Mouse (Mus musculus): ENCODE results near the gene Dnm3. TPM values are rescaled to one million over a fixed set of nuclear protein-coding genes. Genes with fewer than 3 reads are reported as not detected.

The Dnm3 gene
- polyA plus RNA-seq, 2 experiments: 14.7 to 21.9 TPM

DNA sequence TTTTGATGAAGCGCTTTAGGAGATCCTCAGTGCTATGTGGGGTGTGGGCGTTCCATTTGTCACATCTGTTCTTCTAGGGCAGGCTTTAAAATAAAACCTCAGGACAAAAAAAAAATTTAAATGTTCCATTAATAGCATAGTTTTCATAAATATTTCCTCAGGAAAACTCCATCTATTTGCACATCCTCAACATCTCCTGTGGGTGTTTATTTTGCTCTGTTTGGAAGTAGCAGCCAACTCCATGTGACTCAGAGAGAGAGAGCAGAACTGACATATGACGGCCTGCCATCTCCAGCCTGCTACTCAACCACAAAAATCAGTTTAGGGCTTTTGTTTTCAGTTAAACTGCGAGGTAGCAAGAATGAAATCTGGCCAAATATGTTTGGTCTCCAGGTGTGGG, 28.7 kb upstream of the Dnm3 start:
- Histone ChIP-seq H3K4me3 (replicated peaks; ENCODE audit: low read length) (no peak overlapping the region), H3K9ac (ENCODE audit: low read depth, low read length, severe bottlenecking) (no peak overlapping the region), H3K27me3 (ENCODE audit: control insufficient read depth, insufficient read depth, low read length) (no peaks in the 10 kb centered on the region), H3K4me1 (ENCODE audit: control insufficient read depth, insufficient read depth, low read length) (no peaks in the 10 kb centered on the region), H3K9me3 (ENCODE audit: control insufficient read depth, low read length) (no peaks in the 10 kb centered on the region), H3K27ac (replicated peaks; ENCODE audit: low read depth, low read length) (no peak overlapping the region), H3K4me2 (replicated peaks; ENCODE audit: low read depth, low read length, severe bottlenecking) (no peak overlapping the region), H3K36me3 (ENCODE audit: control insufficient read depth, insufficient read depth, low read length) (no peaks in the 10 kb centered on the region)
- no peak for TF ChIP-seq POLR2A (IDR thresholded peaks at IDR 0.05; ENCODE audit: borderline replicate concordance, extremely low read depth, insufficient read depth, insufficient read length)
- ATAC-seq (ENCODE audit: low FRiP score, low read depth) (no peak), DNase-seq (ENCODE audit: low spot score) (no peak)
- WGBS: 80% methylated on average over 4 of the region's 4 CpGs

DNA sequence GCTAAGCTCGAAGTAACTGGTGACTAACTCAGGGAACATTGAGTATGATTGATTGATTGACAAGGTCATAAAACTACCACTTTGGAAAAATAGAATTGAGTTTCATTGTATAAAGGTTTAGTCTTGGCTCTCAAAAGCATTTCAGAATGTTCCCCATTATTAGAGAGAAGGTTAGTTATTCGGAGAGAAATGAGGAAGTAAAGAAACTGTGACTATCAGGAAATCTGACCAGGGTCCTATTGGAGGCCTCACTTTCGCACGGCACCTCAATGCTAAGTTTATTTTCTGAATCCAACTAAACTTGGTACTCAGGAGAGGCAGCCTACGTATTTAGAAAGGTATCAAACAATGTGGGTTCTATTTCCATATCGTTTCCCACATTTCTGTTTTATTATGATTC, 27.8 kb upstream of the Dnm3 start:
- ATAC-seq (ENCODE audit: low FRiP score, low read depth) (no peak), DNase-seq (ENCODE audit: low spot score) (no peak)
- no peak for TF ChIP-seq POLR2A (IDR thresholded peaks at IDR 0.05; ENCODE audit: borderline replicate concordance, extremely low read depth, insufficient read depth, insufficient read length)
- Histone ChIP-seq H3K4me3 (replicated peaks; ENCODE audit: low read length) (no peak overlapping the region), H3K4me2 (replicated peaks; ENCODE audit: low read depth, low read length, severe bottlenecking) (no peak overlapping the region), H3K9ac (ENCODE audit: low read depth, low read length, severe bottlenecking) (no peak overlapping the region), H3K4me1 (ENCODE audit: control insufficient read depth, insufficient read depth, low read length) (no peaks in the 10 kb centered on the region), H3K9me3 (ENCODE audit: control insufficient read depth, low read length) (no peaks in the 10 kb centered on the region), H3K27me3 (ENCODE audit: control insufficient read depth, insufficient read depth, low read length) (no peaks in the 10 kb centered on the region), H3K36me3 (ENCODE audit: control insufficient read depth, insufficient read depth, low read length) (no peaks in the 10 kb centered on the region), H3K27ac (replicated peaks; ENCODE audit: low read depth, low read length) (no peak overlapping the region)
- WGBS: 76% methylated on average over 6 of the region's 6 CpGs

GRCm38 (mm10) chr1:162476531-162477080, 1.2 kb downstream of the Dnm3 start:
- ATAC-seq (ENCODE audit: low FRiP score, low read depth) (no peak; the same call in 1 of the 2 replicates), DNase-seq (ENCODE audit: low spot score) (no peak)
- H3K27ac ChIP-seq (replicated peaks; ENCODE audit: low read depth, low read length): no peak overlapping the region
- peak overlapping the region; percentile 99 for H3K4me2 ChIP-seq (replicated peaks; ENCODE audit: low read depth, low read length, severe bottlenecking)
- H3K9me3 ChIP-seq (ENCODE audit: control insufficient read depth, low read length): no peaks in the 10 kb centered on the region
- H3K36me3 ChIP-seq (ENCODE audit: control insufficient read depth, insufficient read depth, low read length): no peaks in the 10 kb centered on the region
- peaks cover 14% of the 10 kb centered on the region for H3K27me3 ChIP-seq (ENCODE audit: control insufficient read depth, insufficient read depth, low read length)
- no peaks in the 10 kb centered on the region; the same call in 1 of the 2 replicates for H3K4me1 ChIP-seq (ENCODE audit: control insufficient read depth, insufficient read depth, low read length)
- peak overlapping the region; percentile 51; the same call in 1 of the 2 replicates for H3K9ac ChIP-seq (ENCODE audit: low read depth, low read length, severe bottlenecking)
- 3% methylated on average over 19 of the region's 19 CpGs for WGBS
- H3K4me3 ChIP-seq (replicated peaks; ENCODE audit: low read length): peak overlapping the region; percentile 63
- TF ChIP-seq POLR2A (IDR thresholded peaks at IDR 0.05; ENCODE audit: borderline replicate concordance, extremely low read depth, insufficient read depth, insufficient read length): no peak

DNA sequence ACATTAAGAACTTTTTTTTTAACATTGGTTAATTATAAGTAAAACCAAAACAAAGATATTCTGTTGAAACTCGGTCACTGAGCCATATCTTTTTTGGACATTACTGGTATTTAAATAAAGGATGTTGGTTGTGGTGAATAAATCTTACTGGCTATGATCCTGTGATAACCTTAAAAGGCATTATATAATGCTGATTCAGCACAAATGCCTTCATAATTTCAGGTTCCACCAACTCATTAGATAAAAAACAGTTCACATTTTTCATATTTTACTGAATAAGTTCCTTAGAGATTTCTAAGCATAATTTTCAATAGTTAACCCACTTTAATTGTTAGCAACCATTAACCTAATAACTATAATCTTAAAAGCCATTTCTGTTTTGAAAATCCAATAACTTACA, 4.9 kb downstream of the Dnm3 start:
- Histone ChIP-seq H3K27ac (replicated peaks; ENCODE audit: low read depth, low read length) (no peak overlapping the region), H3K27me3 (ENCODE audit: control insufficient read depth, insufficient read depth, low read length) (peaks cover 14% of the 10 kb centered on the region), H3K36me3 (ENCODE audit: control insufficient read depth, insufficient read depth, low read length) (no peaks in the 10 kb centered on the region), H3K4me2 (replicated peaks; ENCODE audit: low read depth, low read length, severe bottlenecking) (no peak overlapping the region), H3K9me3 (ENCODE audit: control insufficient read depth, low read length) (no peaks in the 10 kb centered on the region), H3K4me1 (ENCODE audit: control insufficient read depth, insufficient read depth, low read length) (no peaks in the 10 kb centered on the region; the same call in 1 of the 2 replicates), H3K4me3 (replicated peaks; ENCODE audit: low read length) (no peak overlapping the region), H3K9ac (ENCODE audit: low read depth, low read length, severe bottlenecking) (no peak overlapping the region)
- TF ChIP-seq POLR2A (IDR thresholded peaks at IDR 0.05; ENCODE audit: borderline replicate concordance, extremely low read depth, insufficient read depth, insufficient read length): no peak
- DNase-seq (ENCODE audit: low spot score) (no peak), ATAC-seq (ENCODE audit: low FRiP score, low read depth) (no peak)
- 80% methylated on average over 1 of the region's 1 CpGs for WGBS

- TF ChIP-seq POLR2A (IDR thresholded peaks at IDR 0.05; ENCODE audit: borderline replicate concordance, extremely low read depth, insufficient read depth, insufficient read length): no peak
- no peaks in the 10 kb centered on the region for H3K36me3 ChIP-seq (ENCODE audit: control insufficient read depth, insufficient read depth, low read length)
- no peaks in the 10 kb centered on the region for H3K9me3 ChIP-seq (ENCODE audit: control insufficient read depth, low read length)
- no peaks in the 10 kb centered on the region for H3K4me1 ChIP-seq (ENCODE audit: control insufficient read depth, insufficient read depth, low read length)
- DNase-seq (ENCODE audit: low spot score) (no peak), ATAC-seq (ENCODE audit: low FRiP score, low read depth) (no peak)
- H3K4me3 ChIP-seq (replicated peaks; ENCODE audit: low read length): no peak overlapping the region
- H3K9ac ChIP-seq (ENCODE audit: low read depth, low read length, severe bottlenecking): no peak overlapping the region
- no peak overlapping the region for H3K4me2 ChIP-seq (replicated peaks; ENCODE audit: low read depth, low read length, severe bottlenecking)
- peaks cover 6% of the 10 kb centered on the region for H3K27me3 ChIP-seq (ENCODE audit: control insufficient read depth, insufficient read depth, low read length)
- H3K27ac ChIP-seq (replicated peaks; ENCODE audit: low read depth, low read length): no peak overlapping the region
Measured at GRCm38 (mm10) chr1:162471089-162471488, 6.7 kb downstream of the Dnm3 start.

Data from limb, embryonic 14.5 days (tissue).